Mouse (Mus musculus) macrophage (primary cell): ENCODE measurements around the gene Tmem256. TPM values are rescaled to one million over a fixed set of nuclear protein-coding genes. Genes with fewer than 3 reads are reported as not detected.

ENCODE experiments used
- H3K27ac ChIP-seq: fragments of 350-480 bp; formaldehyde crosslinking; 2 replicates; pipeline ENCODE4 v1.9.0; 2021
- H3K36me3 ChIP-seq: fragments of 350-480 bp; formaldehyde crosslinking; 2 replicates; pipeline ENCODE4 v1.9.0; 2021; ENCODE audit errors: inconsistent target
- H3K4me3 ChIP-seq: fragments of 350-480 bp; formaldehyde crosslinking; 2 replicates; pipeline ENCODE4 v1.9.0; 2021; ENCODE audit errors: inconsistent target
- H3K79me2 ChIP-seq: fragments of 350-480 bp; formaldehyde crosslinking; 2 replicates; pipeline ENCODE4 v1.9.0; 2021; ENCODE audit errors: inconsistent target
- WGBS: methylation state at CpG from one replicate; pipeline ENCODE4 v1.1.7; 2026; ENCODE audit warnings: inconsistent platforms; ENCODE audit not compliant: missing documents; 5-methylcytosine and 5-hydroxymethylcytosine counted together
- polyA plus RNA-seq: library from polyadenylated mRNA; stranded (reverse); fragments of 250-400 nt; gene quantifications from 3 replicates; pipeline ENCODE4 v1.2.4, GENCODE M21; 2018; ENCODE audit warnings: inconsistent platforms

The Tmem256 gene
- polyA plus RNA-seq, 1 experiment from 2014 or later = 71.2 TPM

GRCm38 (mm10) chr11:69834001-69834549 lies 4.2 kb upstream of the Tmem256 start:
- Histone ChIP-seq H3K79me2 (peaks cover 6% of the 10 kb centered on the region), H3K27ac (no peak overlapping the region), H3K36me3 (no peaks in the 10 kb centered on the region), H3K4me3 (no peak overlapping the region)
- WGBS = 11% methylated on average over 41 of the region's 48 CpGs

- WGBS = 88% methylated on average over 9 of the region's 9 CpGs
Observed at GRCm38 (mm10) chr11:69835326-69835965, 2.9 kb upstream of the Tmem256 start.

GRCm38 (mm10) chr11:69835966-69836335 lies 2.4 kb upstream of the Tmem256 start:
- 69% methylated on average over 3 of the region's 4 CpGs for WGBS
- H3K79me2 ChIP-seq = peaks cover 14% of the 10 kb centered on the region
- H3K36me3 ChIP-seq = no peaks in the 10 kb centered on the region
- H3K4me3 ChIP-seq = no peak overlapping the region
- no peak overlapping the region for H3K27ac ChIP-seq

More at GRCm38 (mm10) chr11:69835326-69835965, 2.9 kb upstream of the Tmem256 start:
- no peak overlapping the region for H3K27ac ChIP-seq
- H3K36me3 ChIP-seq = no peaks in the 10 kb centered on the region
- H3K79me2 ChIP-seq = peaks cover 14% of the 10 kb centered on the region
- no peak overlapping the region for H3K4me3 ChIP-seq

GRCm38 (mm10) chr11:69836703-69837576 lies 1.4 kb upstream of the Tmem256 start:
- H3K36me3 ChIP-seq = no peaks in the 10 kb centered on the region
- H3K27ac ChIP-seq = no peak overlapping the region
- 7% methylated on average over 50 of the region's 52 CpGs for WGBS
- peak overlapping the region; percentile 88 for H3K4me3 ChIP-seq
- peaks cover 14% of the 10 kb centered on the region for H3K79me2 ChIP-seq

- Histone ChIP-seq H3K79me2 (peaks cover 14% of the 10 kb centered on the region), H3K27ac (peak within 1 kb of the TSS; percentile 78), H3K4me3 (peak within 1 kb of the TSS; percentile 88), H3K36me3 (no peaks in the 10 kb centered on the region)
- WGBS = 0% methylated on average over 27 of the region's 32 CpGs
Observed at GRCm38 (mm10) chr11:69837604-69837951, 736 bp upstream of the Tmem256 start, which contains the start of gene Nlgn2. Gene Nlgn2 (minus strand): TSS chr11:69837784.

GRCm38 (mm10) chr11:69838714-69839104 lies 395 bp downstream of the Tmem256 start:
- peak overlapping the region; percentile 88 for H3K4me3 ChIP-seq
- WGBS = 8% methylated on average over 7 of the region's 7 CpGs
- H3K27ac ChIP-seq = peak overlapping the region; percentile 78
- H3K36me3 ChIP-seq = no peaks in the 10 kb centered on the region
- H3K79me2 ChIP-seq = peaks cover 14% of the 10 kb centered on the region

GRCm38 (mm10) chr11:69846198-69846680 lies 7.9 kb downstream of the Tmem256 start, which contains the start of gene Plscr3:
Gene Plscr3 (plus strand): TSS chr11:69846376.
- H3K4me3 ChIP-seq = peak within 1 kb of the TSS; percentile 88
- peaks cover 7% of the 10 kb centered on the region; the same call in 1 of the 2 replicates for H3K36me3 ChIP-seq
- under 1% methylated on average over 38 of the region's 38 CpGs for WGBS
- peak within 1 kb of the TSS; percentile 57 for H3K27ac ChIP-seq
- no peaks in the 10 kb centered on the region; the same call in 1 of the 2 replicates for H3K79me2 ChIP-seq

- peak overlapping the region; percentile 56 for H3K27ac ChIP-seq
- H3K36me3 ChIP-seq = peaks cover 15% of the 10 kb centered on the region; the same call in 1 of the 2 replicates
- 12% methylated on average over 37 of the region's 37 CpGs for WGBS
- no peaks in the 10 kb centered on the region; the same call in 1 of the 2 replicates for H3K79me2 ChIP-seq
- H3K4me3 ChIP-seq = peak overlapping the region; percentile 88
Observed at GRCm38 (mm10) chr11:69846738-69847688, 8.7 kb downstream of the Tmem256 start.

GRCm38 (mm10) chr11:69848021-69848420 lies 9.7 kb downstream of the Tmem256 start:
- Histone ChIP-seq H3K79me2 (no peaks in the 10 kb centered on the region; the same call in 1 of the 2 replicates), H3K27ac (no peak overlapping the region), H3K36me3 (peaks cover 15% of the 10 kb centered on the region; the same call in 1 of the 2 replicates), H3K4me3 (no peak overlapping the region)
- WGBS = 98% methylated on average over 6 of the region's 6 CpGs

GRCm38 (mm10) chr11:69849128-69849527 lies 10.8 kb downstream of the Tmem256 start:
- no peak overlapping the region for H3K4me3 ChIP-seq
- peak overlapping the region; percentile 55 for H3K27ac ChIP-seq
- H3K79me2 ChIP-seq = no peaks in the 10 kb centered on the region; the same call in 1 of the 2 replicates
- H3K36me3 ChIP-seq = peaks cover 15% of the 10 kb centered on the region; the same call in 1 of the 2 replicates
- WGBS = 56% methylated on average over 9 of the region's 9 CpGs

GRCm38 (mm10) chr11:69849884-69850283 lies 11.6 kb downstream of the Tmem256 start:
- Histone ChIP-seq H3K4me3 (no peak overlapping the region), H3K79me2 (no peaks in the 10 kb centered on the region; the same call in 1 of the 2 replicates), H3K27ac (peak overlapping the region; percentile 55), H3K36me3 (peaks cover 15% of the 10 kb centered on the region; the same call in 1 of the 2 replicates)
- 75% methylated on average over 15 of the region's 15 CpGs for WGBS

GRCm38 (mm10) chr11:69850754-69851153 lies 12.4 kb downstream of the Tmem256 start:
- no peak overlapping the region for H3K4me3 ChIP-seq
- no peak overlapping the region for H3K27ac ChIP-seq
- WGBS = 41% methylated on average over 8 of the region's 8 CpGs
- H3K79me2 ChIP-seq = no peaks in the 10 kb centered on the region; the same call in 1 of the 2 replicates
- peaks cover 15% of the 10 kb centered on the region; the same call in 1 of the 2 replicates for H3K36me3 ChIP-seq

- WGBS = 39% methylated on average over 7 of the region's 7 CpGs
- Histone ChIP-seq H3K4me3 (no peak overlapping the region), H3K36me3 (peaks cover 15% of the 10 kb centered on the region; the same call in 1 of the 2 replicates), H3K79me2 (no peaks in the 10 kb centered on the region), H3K27ac (no peak overlapping the region)
Observed at GRCm38 (mm10) chr11:69853994-69854393, 15.7 kb downstream of the Tmem256 start.
